Mouse (Mus musculus) embryonic facial prominence, embryonic 15.5 days (tissue): Measurements from ENCODE around the gene Fbxl18. TPM values are rescaled to one million over a fixed set of nuclear protein-coding genes. Genes with fewer than 3 reads are reported as not detected.

Source experiments
- ATAC-seq: fragments of 200-750 bp; cut with Nextera tagmentation; 2 replicates; pipeline ENCODE4 v1.8.0; 2017; ENCODE audit warnings: low read depth, moderate TSS enrichment; ENCODE audit not compliant: insufficient number of reproducible peaks, low FRiP score, low TSS enrichment
- H3K27ac ChIP-seq: fragments of 300-500 bp; sonication (generic); replicated peaks from 2 replicates; pipeline ENCODE4 v1.5.1; 2015; ENCODE audit warnings: mild to moderate bottlenecking, inconsistent platforms
- H3K27me3 ChIP-seq: fragments of 300-500 bp; sonication (generic); 2 replicates; pipeline ENCODE4 v1.6.1; 2015; ENCODE audit warnings: inconsistent platforms
- H3K36me3 ChIP-seq: fragments of 300-500 bp; sonication (generic); 2 replicates; pipeline ENCODE4 v1.6.1; 2015; ENCODE audit warnings: mild to moderate bottlenecking, inconsistent platforms
- H3K4me1 ChIP-seq: fragments of 300-500 bp; sonication (generic); 2 replicates; pipeline ENCODE4 v1.6.1; 2015; ENCODE audit warnings: inconsistent platforms
- H3K4me2 ChIP-seq: fragments of 300-500 bp; sonication (generic); replicated peaks from 2 replicates; pipeline ENCODE4 v1.6.1; 2015; ENCODE audit warnings: mild to moderate bottlenecking, inconsistent platforms
- H3K4me3 ChIP-seq: fragments of 300-500 bp; sonication (generic); replicated peaks from 2 replicates; pipeline ENCODE4 v1.5.1; 2015; ENCODE audit warnings: mild to moderate bottlenecking, inconsistent platforms
- H3K9ac ChIP-seq: fragments of 300-500 bp; sonication (generic); 2 replicates; pipeline ENCODE4 v1.6.1; 2015; ENCODE audit warnings: inconsistent platforms
- H3K9me3 ChIP-seq: fragments of 300-500 bp; sonication (generic); replicated peaks from 2 replicates; pipeline ENCODE4 v1.6.1; 2016; ENCODE audit warnings: inconsistent platforms
- WGBS: fragments of 180-500 bp; shearing (Covaris S2); methylation state at CpG from one replicate; pipeline ENCODE4 v1.1.7; 2015; 5-methylcytosine and 5-hydroxymethylcytosine counted together
- polyA plus RNA-seq: library from polyadenylated mRNA; unstranded; fragments of >200 nt; fragmentation: Nextera tagmentation; extraction: Ambion mirVana; gene quantifications from 2 replicates; pipeline ENCODE4 v1.2.1, GENCODE M21; 2015

The Fbxl18 gene
- 11.7 and 14.7 TPM in 2 replicates for polyA plus RNA-seq

GRCm38 (mm10) chr5:142894918-142895613, at the start of gene Fbxl18:
Gene Fbxl18, minus strand, starts transcription at chr5:142895421.
- H3K4me2 ChIP-seq: peak within 1 kb of the TSS; percentile 75
- WGBS: under 1% methylated on average over 40 of the region's 40 CpGs
- ATAC-seq: peak; percentile 93
- H3K4me1 ChIP-seq: peaks cover 17% of the 10 kb centered on the region
- H3K9ac ChIP-seq: peak within 1 kb of the TSS; percentile 70
- H3K27me3 ChIP-seq: no peaks in the 10 kb centered on the region
- H3K36me3 ChIP-seq: peaks cover 18% of the 10 kb centered on the region; the same call in 1 of the 2 replicates
- H3K27ac ChIP-seq: peak within 1 kb of the TSS; percentile 75
- no peaks in the 10 kb centered on the region for H3K9me3 ChIP-seq
- H3K4me3 ChIP-seq: peak within 1 kb of the TSS; percentile 70

- ATAC-seq: no peak
- H3K27ac ChIP-seq: no peak overlapping the region
- no peak overlapping the region for H3K9ac ChIP-seq
- no peaks in the 10 kb centered on the region for H3K36me3 ChIP-seq
- no peak overlapping the region for H3K4me3 ChIP-seq
- WGBS: 68% methylated on average over 2 of the region's 2 CpGs
- no peak overlapping the region for H3K4me2 ChIP-seq
- H3K27me3 ChIP-seq: no peaks in the 10 kb centered on the region
- H3K4me1 ChIP-seq: peaks cover 18% of the 10 kb centered on the region; the same call in 1 of the 2 replicates
- no peaks in the 10 kb centered on the region for H3K9me3 ChIP-seq
These were observed 45.2 kb upstream of the Fbxl18 start for GRCm38 (mm10) chr5:142940393-142940792.

GRCm38 (mm10) chr5:142937956-142938727, 42.9 kb upstream of the Fbxl18 start:
- Histone ChIP-seq H3K4me3 (no peak overlapping the region), H3K27me3 (no peaks in the 10 kb centered on the region), H3K4me1 (peaks cover 18% of the 10 kb centered on the region; the same call in 1 of the 2 replicates), H3K9me3 (no peaks in the 10 kb centered on the region), H3K4me2 (no peak overlapping the region), H3K27ac (peak overlapping the region; percentile 68), H3K36me3 (no peaks in the 10 kb centered on the region), H3K9ac (no peak overlapping the region)
- ATAC-seq: no peak
- WGBS: 33% methylated on average over 19 of the region's 19 CpGs

GRCm38 (mm10) chr5:142936336-142936719, 41.1 kb upstream of the Fbxl18 start:
- peak overlapping the region; percentile 48 for H3K4me2 ChIP-seq
- 4% methylated on average over 17 of the region's 17 CpGs for WGBS
- H3K4me1 ChIP-seq: peaks cover 27% of the 10 kb centered on the region; the same call in 1 of the 2 replicates
- H3K9ac ChIP-seq: no peak overlapping the region
- H3K9me3 ChIP-seq: no peaks in the 10 kb centered on the region
- H3K36me3 ChIP-seq: no peaks in the 10 kb centered on the region
- H3K4me3 ChIP-seq: peak overlapping the region; percentile 21
- 0 out of 2 replicates have a peak overlapping the region, but pooled peaks have one; percentile 17 for H3K27ac ChIP-seq
- H3K27me3 ChIP-seq: no peaks in the 10 kb centered on the region
- no peak for ATAC-seq

- H3K9me3 ChIP-seq: no peaks in the 10 kb centered on the region
- no peaks in the 10 kb centered on the region for H3K27me3 ChIP-seq
- 0 out of 2 replicates have a peak overlapping the region, but pooled peaks have one; percentile 17 for H3K27ac ChIP-seq
- peak overlapping the region; percentile 48 for H3K4me2 ChIP-seq
- H3K9ac ChIP-seq: no peak overlapping the region
- peak overlapping the region; percentile 21 for H3K4me3 ChIP-seq
- H3K36me3 ChIP-seq: no peaks in the 10 kb centered on the region
- 20% methylated on average over 13 of the region's 13 CpGs for WGBS
- peaks cover 29% of the 10 kb centered on the region; the same call in 1 of the 2 replicates for H3K4me1 ChIP-seq
- ATAC-seq: no peak
These were observed 40.6 kb upstream of the Fbxl18 start for GRCm38 (mm10) chr5:142935642-142936335.

DNA sequence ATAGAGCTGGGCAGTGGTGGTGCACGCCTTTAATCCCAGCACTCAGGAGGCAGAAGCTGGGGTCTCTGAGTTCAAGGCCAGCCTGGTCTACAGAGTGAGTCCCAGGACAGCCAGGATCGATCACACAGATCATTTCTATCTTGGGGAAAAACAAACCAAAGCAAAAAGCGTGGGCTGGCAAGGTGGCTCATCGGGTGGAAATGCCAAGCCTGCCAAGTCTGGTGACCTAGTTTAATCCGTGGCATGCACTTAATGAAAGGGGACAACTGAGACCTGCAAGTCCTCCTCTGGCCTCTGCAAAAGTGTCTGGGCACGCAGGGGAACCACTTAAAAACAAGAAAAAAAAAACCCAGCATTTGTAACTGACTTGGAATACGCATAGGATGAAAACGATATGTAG, 37.5 kb upstream of the Fbxl18 start:
- H3K9ac ChIP-seq: no peak overlapping the region
- no peak overlapping the region for H3K4me2 ChIP-seq
- H3K27me3 ChIP-seq: no peaks in the 10 kb centered on the region
- H3K4me3 ChIP-seq: no peak overlapping the region
- WGBS: 70% methylated on average over 8 of the region's 8 CpGs
- H3K36me3 ChIP-seq: no peaks in the 10 kb centered on the region
- no peak overlapping the region for H3K27ac ChIP-seq
- peaks cover 32% of the 10 kb centered on the region for H3K4me1 ChIP-seq
- ATAC-seq: no peak
- no peaks in the 10 kb centered on the region for H3K9me3 ChIP-seq

DNA sequence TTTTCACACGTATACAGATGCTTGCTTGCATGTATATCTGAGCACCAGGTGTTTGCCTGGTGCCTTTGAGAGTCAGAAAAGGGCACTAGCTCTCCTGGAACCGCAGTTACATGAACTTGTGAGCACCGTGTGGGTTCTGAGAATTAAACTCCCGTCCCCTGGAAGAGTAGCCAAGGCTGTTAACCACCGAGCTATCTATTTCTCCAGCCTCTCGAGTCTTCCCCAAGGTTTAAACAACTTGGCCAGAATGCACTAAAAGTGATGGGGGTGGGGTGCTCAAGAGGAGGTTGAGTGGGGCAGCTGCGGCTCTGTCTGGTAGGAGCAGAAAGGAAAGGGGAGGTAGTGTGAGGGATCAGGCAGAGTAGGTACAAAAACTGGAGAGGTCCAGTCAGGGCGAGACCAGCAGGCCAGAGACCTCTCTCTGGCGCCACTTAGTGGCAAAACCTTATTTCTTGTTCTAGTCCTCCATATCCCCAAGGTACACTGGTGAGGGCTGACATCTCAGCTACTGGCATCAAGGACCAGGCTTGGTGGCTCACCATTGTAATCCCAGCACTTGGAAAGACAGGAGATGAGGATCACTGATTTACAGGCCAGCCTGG, 37.0 kb upstream of the Fbxl18 start:
- 23% methylated on average over 9 of the region's 9 CpGs for WGBS
- ATAC-seq: no peak
- Histone ChIP-seq H3K4me1 (peaks cover 32% of the 10 kb centered on the region), H3K9ac (no peak overlapping the region), H3K27me3 (no peaks in the 10 kb centered on the region), H3K4me3 (no peak overlapping the region), H3K4me2 (no peak overlapping the region), H3K36me3 (no peaks in the 10 kb centered on the region), H3K27ac (0 out of 2 replicates have a peak overlapping the region, but pooled peaks have one; percentile 11), H3K9me3 (no peaks in the 10 kb centered on the region)

GRCm38 (mm10) chr5:142931241-142931745, 36.1 kb upstream of the Fbxl18 start:
- no peaks in the 10 kb centered on the region for H3K27me3 ChIP-seq
- no peak overlapping the region for H3K4me2 ChIP-seq
- 79% methylated on average over 9 of the region's 9 CpGs for WGBS
- peaks cover 35% of the 10 kb centered on the region for H3K4me1 ChIP-seq
- ATAC-seq: no peak
- H3K9me3 ChIP-seq: no peaks in the 10 kb centered on the region
- no peaks in the 10 kb centered on the region for H3K36me3 ChIP-seq
- H3K9ac ChIP-seq: no peak overlapping the region
- no peak overlapping the region for H3K27ac ChIP-seq
- H3K4me3 ChIP-seq: no peak overlapping the region

GRCm38 (mm10) chr5:142929400-142929752, 34.2 kb upstream of the Fbxl18 start:
- 8% methylated on average over 4 of the region's 4 CpGs for WGBS
- Histone ChIP-seq H3K36me3 (no peaks in the 10 kb centered on the region), H3K27me3 (no peaks in the 10 kb centered on the region), H3K9ac (peak overlapping the region; percentile 39), H3K4me1 (peaks cover 32% of the 10 kb centered on the region), H3K27ac (peak overlapping the region; percentile 80), H3K4me3 (peak overlapping the region; percentile 49), H3K9me3 (no peaks in the 10 kb centered on the region), H3K4me2 (peak overlapping the region; percentile 77)
- ATAC-seq: peak; percentile 31; the same call in 1 of the 2 replicates

DNA sequence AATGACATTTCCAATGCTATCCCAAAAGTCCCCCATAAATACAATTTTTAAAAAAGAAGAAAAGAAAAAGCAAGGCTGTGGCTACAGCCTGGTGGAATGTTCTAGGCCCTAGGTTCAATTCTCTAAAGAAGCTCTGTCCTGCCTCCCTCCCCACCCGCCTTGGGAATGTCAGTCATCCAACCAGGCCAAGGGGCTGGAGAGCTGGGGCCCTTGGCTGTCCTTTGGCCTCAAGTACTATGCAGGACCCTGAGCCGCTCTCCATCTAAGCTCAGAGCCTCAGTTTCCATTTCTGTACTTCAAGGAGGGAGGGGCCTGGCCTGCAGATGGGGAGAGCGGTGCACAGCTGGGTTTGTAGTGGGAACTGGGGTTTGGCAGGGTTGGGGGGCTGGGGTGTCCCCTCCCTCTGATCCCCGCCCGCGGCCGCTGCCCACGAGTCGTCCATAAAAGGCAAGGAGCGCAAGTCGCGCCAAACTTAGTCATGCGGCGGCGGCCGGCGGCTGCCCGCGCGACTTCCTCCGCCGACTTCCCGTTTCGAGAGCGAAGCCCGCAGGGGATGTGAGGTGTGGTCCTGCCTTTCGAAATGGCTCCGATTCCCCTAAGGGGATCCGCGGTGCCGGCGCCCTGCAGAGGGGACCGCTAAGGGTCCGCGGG, 33.7 kb upstream of the Fbxl18 start:
- no peaks in the 10 kb centered on the region for H3K36me3 ChIP-seq
- peak overlapping the region; percentile 49 for H3K4me3 ChIP-seq
- H3K4me2 ChIP-seq: peak overlapping the region; percentile 77
- no peaks in the 10 kb centered on the region for H3K27me3 ChIP-seq
- ATAC-seq: peak; percentile 63
- peaks cover 32% of the 10 kb centered on the region for H3K4me1 ChIP-seq
- H3K9me3 ChIP-seq: no peaks in the 10 kb centered on the region
- H3K27ac ChIP-seq: peak overlapping the region; percentile 80
- 3% methylated on average over 35 of the region's 35 CpGs for WGBS
- H3K9ac ChIP-seq: peak overlapping the region; percentile 39
